Mouse (Mus musculus): ENCODE measurements around the gene Best2. TPM values are rescaled to one million over a fixed set of nuclear protein-coding genes. Genes with fewer than 3 reads are reported as not detected.

The Best2 gene
- polyA plus RNA-seq, 1 experiment from 2014 or later, result not detected

- WGBS (ENCODE audit: insufficient replicate concordance), result 1% methylated on average over 13 of the region's 13 CpGs
- H3K9me3 ChIP-seq (replicated peaks), result no peaks in the 10 kb centered on the region
- H3K4me1 ChIP-seq, result peaks cover 67% of the 10 kb centered on the region
These were observed 20.4 kb upstream of the Best2 start for GRCm38 (mm10) chr8:85034764-85035163.

DNA sequence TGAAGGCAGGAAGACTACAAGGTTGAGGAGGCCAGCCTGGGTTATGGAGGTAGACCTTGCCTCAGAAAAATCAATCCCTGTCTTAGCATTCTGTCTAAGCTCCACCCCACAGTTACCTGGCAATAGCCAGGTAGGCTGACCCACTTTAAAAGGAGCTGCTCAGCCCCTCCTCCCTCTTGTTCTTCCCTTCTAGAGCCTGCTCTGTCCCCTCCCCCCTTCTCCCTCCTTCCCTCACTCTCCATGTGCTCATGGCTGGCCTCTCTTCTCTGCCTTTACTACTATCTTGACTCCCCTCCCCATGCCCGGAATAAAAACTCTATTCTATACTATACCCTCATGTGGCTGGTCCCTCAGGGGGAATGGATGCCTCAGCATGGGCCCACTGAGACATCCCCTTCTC, 19.5 kb upstream of the Best2 start:
- Histone ChIP-seq H3K36me3 (peaks cover 54% of the 10 kb centered on the region), H3K4me2 (peak overlapping the region; percentile 98)

More at GRCm38 (mm10) chr8:85034764-85035163, 20.4 kb upstream of the Best2 start:
- Histone ChIP-seq H3K27me3 (replicated peaks) (no peaks in the 10 kb centered on the region), H3K4me3 (peak overlapping the region; percentile 86), H3K36me3 (peaks cover 50% of the 10 kb centered on the region), H3K4me2 (peak overlapping the region; percentile 98), H3K27ac (peak overlapping the region; percentile 97), H3K9ac (peak overlapping the region; percentile 79)
- ATAC-seq, result no peak

GRCm38 (mm10) chr8:85032622-85033311, 18.4 kb upstream of the Best2 start:
- H3K36me3 ChIP-seq, result peaks cover 61% of the 10 kb centered on the region

More for the DNA sequence above, 19.5 kb upstream of the Best2 start:
- Histone ChIP-seq H3K9me3 (replicated peaks) (no peaks in the 10 kb centered on the region), H3K27ac (peak overlapping the region; percentile 97), H3K4me3 (no peak overlapping the region), H3K27me3 (replicated peaks) (no peaks in the 10 kb centered on the region), H3K9ac (no peak overlapping the region), H3K4me1 (peaks cover 68% of the 10 kb centered on the region)
- 40% methylated on average over 1 of the region's 1 CpGs for WGBS (ENCODE audit: insufficient replicate concordance)
- ATAC-seq, result no peak

GRCm38 (mm10) chr8:85029271-85029670, 14.9 kb upstream of the Best2 start:
- no peak for ATAC-seq
- Histone ChIP-seq H3K4me3 (peak overlapping the region; percentile 100), H3K27ac (peak overlapping the region; percentile 61)

More at GRCm38 (mm10) chr8:85032622-85033311, 18.4 kb upstream of the Best2 start:
- ATAC-seq, result no peak
- no peak overlapping the region for H3K9ac ChIP-seq
- peaks cover 68% of the 10 kb centered on the region for H3K4me1 ChIP-seq
- H3K27me3 ChIP-seq (replicated peaks), result no peaks in the 10 kb centered on the region
- 0 out of 2 replicates have a peak overlapping the region, but pooled peaks have one; percentile 26 for H3K27ac ChIP-seq
- H3K4me3 ChIP-seq, result no peak overlapping the region
- WGBS (ENCODE audit: insufficient replicate concordance), result 77% methylated on average over 4 of the region's 4 CpGs
- H3K9me3 ChIP-seq (replicated peaks), result no peaks in the 10 kb centered on the region
- H3K4me2 ChIP-seq, result no peak overlapping the region

DNA sequence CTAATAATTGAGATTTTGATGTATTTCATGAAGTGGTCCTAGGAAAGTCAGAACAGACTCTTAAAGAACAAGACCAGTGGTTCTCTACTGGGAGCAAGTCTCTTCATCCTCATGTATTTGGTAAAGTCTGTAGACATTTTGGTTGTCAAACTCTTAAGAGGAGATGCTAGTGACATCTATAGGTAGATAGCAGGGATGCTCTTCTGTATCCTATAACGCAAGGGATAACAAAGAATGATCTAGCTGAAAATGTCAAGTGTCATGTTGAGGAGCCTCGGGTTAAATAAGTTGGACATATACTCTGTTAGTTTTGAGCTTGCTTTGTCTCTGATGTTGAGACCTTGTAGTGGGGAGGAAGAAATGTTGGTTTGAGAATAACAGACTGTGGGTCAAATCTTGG, 13.6 kb upstream of the Best2 start:
- 22% methylated on average over 2 of the region's 2 CpGs for WGBS (ENCODE audit: insufficient replicate concordance)
- H3K4me2 ChIP-seq, result peak overlapping the region; percentile 96
- no peaks in the 10 kb centered on the region for H3K27me3 ChIP-seq (replicated peaks)
- H3K9me3 ChIP-seq (replicated peaks), result no peaks in the 10 kb centered on the region
- H3K4me1 ChIP-seq, result peaks cover 62% of the 10 kb centered on the region
- peak overlapping the region; percentile 96; the same call in 1 of the 2 replicates for H3K27ac ChIP-seq
- H3K4me3 ChIP-seq, result peak overlapping the region; percentile 100
- peak overlapping the region; percentile 100 for H3K9ac ChIP-seq
- H3K36me3 ChIP-seq, result peaks cover 60% of the 10 kb centered on the region
- ATAC-seq, result no peak

More at GRCm38 (mm10) chr8:85029271-85029670, 14.9 kb upstream of the Best2 start:
- Histone ChIP-seq H3K27me3 (replicated peaks) (no peaks in the 10 kb centered on the region), H3K9ac (peak overlapping the region; percentile 100), H3K9me3 (replicated peaks) (no peaks in the 10 kb centered on the region), H3K36me3 (peaks cover 61% of the 10 kb centered on the region), H3K4me2 (peak overlapping the region; percentile 96), H3K4me1 (peaks cover 66% of the 10 kb centered on the region)
- 81% methylated on average over 14 of the region's 14 CpGs for WGBS (ENCODE audit: insufficient replicate concordance)

DNA sequence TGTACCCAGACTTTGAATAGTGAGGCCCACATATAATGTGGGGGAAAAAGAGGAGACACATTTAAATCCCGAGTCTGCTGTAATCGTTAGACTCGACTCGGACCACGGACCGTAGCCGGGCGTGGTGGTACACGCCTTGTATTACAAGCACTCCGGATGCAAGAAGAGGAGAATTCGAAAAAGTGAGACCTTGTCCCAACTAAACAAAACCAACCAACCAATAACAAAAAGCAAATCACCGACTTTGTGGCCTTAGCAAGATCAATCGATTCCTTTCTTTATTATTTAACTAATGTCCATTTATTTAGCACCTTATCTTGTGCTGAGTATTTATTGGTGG, 13.2 kb upstream of the Best2 start:
- H3K9ac ChIP-seq, result peak overlapping the region; percentile 100
- peak overlapping the region; percentile 96 for H3K4me2 ChIP-seq
- H3K36me3 ChIP-seq, result peaks cover 60% of the 10 kb centered on the region
- peaks cover 58% of the 10 kb centered on the region for H3K4me1 ChIP-seq
- WGBS (ENCODE audit: insufficient replicate concordance), result under 1% methylated on average over 13 of the region's 13 CpGs
- H3K27me3 ChIP-seq (replicated peaks), result no peaks in the 10 kb centered on the region
- no peaks in the 10 kb centered on the region for H3K9me3 ChIP-seq (replicated peaks)
- ATAC-seq, result no peak
- peak overlapping the region; percentile 96 for H3K27ac ChIP-seq
- H3K4me3 ChIP-seq, result peak overlapping the region; percentile 100

- peak within 1 kb of the TSS; percentile 100 for H3K9ac ChIP-seq
- peak within 1 kb of the TSS; percentile 96 for H3K27ac ChIP-seq
- peak; percentile 84 for ATAC-seq
- peaks cover 60% of the 10 kb centered on the region for H3K36me3 ChIP-seq
- under 1% methylated on average over 71 of the region's 75 CpGs for WGBS (ENCODE audit: insufficient replicate concordance)
- H3K27me3 ChIP-seq (replicated peaks), result no peaks in the 10 kb centered on the region
- peak within 1 kb of the TSS; percentile 96 for H3K4me2 ChIP-seq
- H3K4me3 ChIP-seq, result peak within 1 kb of the TSS; percentile 100
- H3K4me1 ChIP-seq, result peaks cover 55% of the 10 kb centered on the region
- H3K9me3 ChIP-seq (replicated peaks), result no peaks in the 10 kb centered on the region
These were observed 12.6 kb upstream of the Best2 start, which contains the start of gene Trir for GRCm38 (mm10) chr8:85026670-85027515. Trir (plus strand) TSS chr8:85026823.

GRCm38 (mm10) chr8:85025098-85025932, 11.0 kb upstream of the Best2 start, which contains the start of gene Asna1:
Asna1 (minus strand) TSS chr8:85025281.
- H3K4me2 ChIP-seq, result peak within 1 kb of the TSS; percentile 96
- no peaks in the 10 kb centered on the region for H3K27me3 ChIP-seq (replicated peaks)
- H3K27ac ChIP-seq, result peak within 1 kb of the TSS; percentile 96
- H3K4me1 ChIP-seq, result peaks cover 51% of the 10 kb centered on the region
- peaks cover 60% of the 10 kb centered on the region for H3K36me3 ChIP-seq
- H3K9me3 ChIP-seq (replicated peaks), result no peaks in the 10 kb centered on the region
- H3K9ac ChIP-seq, result peak within 1 kb of the TSS; percentile 100
- WGBS (ENCODE audit: insufficient replicate concordance), result 3% methylated on average over 30 of the region's 30 CpGs
- H3K4me3 ChIP-seq, result peak within 1 kb of the TSS; percentile 100
- peak; percentile 82 for ATAC-seq

DNA sequence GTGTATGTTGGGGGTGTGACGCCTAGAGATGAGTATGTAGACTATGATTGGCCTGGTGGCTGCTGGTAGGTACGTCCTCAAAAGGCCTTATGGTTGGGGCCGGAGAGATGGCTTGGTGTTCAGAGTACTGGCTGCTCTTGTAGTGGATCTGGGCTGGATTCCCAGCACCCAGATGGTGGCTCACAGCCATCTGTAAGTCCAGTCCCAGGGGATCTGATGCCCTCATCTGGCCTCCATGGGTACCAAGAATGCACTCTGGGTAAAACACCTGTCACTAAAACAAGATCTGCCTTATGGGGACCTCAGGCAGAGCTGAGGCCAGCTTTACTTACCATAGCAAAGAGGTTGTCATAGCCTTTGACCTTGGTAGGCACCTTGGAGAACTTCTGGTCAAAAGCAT, 9.5 kb upstream of the Best2 start:
- ATAC-seq, result no peak
- 88% methylated on average over 3 of the region's 3 CpGs for WGBS (ENCODE audit: insufficient replicate concordance)
- Histone ChIP-seq H3K9me3 (replicated peaks) (no peaks in the 10 kb centered on the region), H3K4me2 (peak overlapping the region; percentile 96), H3K36me3 (peaks cover 60% of the 10 kb centered on the region), H3K27me3 (replicated peaks) (no peaks in the 10 kb centered on the region), H3K4me1 (peaks cover 36% of the 10 kb centered on the region), H3K9ac (peak overlapping the region; percentile 82), H3K27ac (no peak overlapping the region), H3K4me3 (peak overlapping the region; percentile 100)

DNA sequence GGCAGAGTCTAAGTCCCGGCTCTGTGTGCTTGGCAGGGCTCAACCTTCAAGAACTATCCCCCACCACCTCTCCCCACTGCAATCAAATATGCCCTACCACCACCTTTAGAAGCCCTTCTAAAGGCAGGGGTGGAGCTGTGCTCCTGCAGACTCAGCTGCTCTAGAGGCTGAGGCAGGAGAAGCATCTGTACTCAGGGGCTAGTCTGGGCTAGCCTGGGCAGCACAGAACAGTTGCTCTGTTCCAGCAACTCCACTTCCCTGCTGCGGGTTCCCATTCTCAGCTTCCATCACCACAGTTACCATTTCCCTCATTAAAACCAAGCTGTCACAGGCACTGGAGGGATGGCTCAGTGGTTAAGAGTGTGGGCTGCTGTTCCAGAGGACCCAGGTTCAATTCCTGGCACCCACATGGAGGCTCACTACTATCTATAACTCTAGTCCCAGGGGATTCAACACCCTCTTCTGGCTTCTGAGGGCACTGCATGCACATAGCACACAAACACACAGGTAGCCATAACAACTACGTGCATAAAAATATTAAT, 7.3 kb upstream of the Best2 start:
- H3K27me3 ChIP-seq (replicated peaks), result no peaks in the 10 kb centered on the region
- no peak overlapping the region for H3K4me3 ChIP-seq
- peaks cover 25% of the 10 kb centered on the region for H3K4me1 ChIP-seq
- no peak overlapping the region for H3K4me2 ChIP-seq
- 84% methylated on average over 3 of the region's 3 CpGs for WGBS (ENCODE audit: insufficient replicate concordance)
- H3K9ac ChIP-seq, result no peak overlapping the region
- no peaks in the 10 kb centered on the region for H3K9me3 ChIP-seq (replicated peaks)
- H3K27ac ChIP-seq, result no peak overlapping the region
- no peak for ATAC-seq
- H3K36me3 ChIP-seq, result peaks cover 71% of the 10 kb centered on the region

DNA sequence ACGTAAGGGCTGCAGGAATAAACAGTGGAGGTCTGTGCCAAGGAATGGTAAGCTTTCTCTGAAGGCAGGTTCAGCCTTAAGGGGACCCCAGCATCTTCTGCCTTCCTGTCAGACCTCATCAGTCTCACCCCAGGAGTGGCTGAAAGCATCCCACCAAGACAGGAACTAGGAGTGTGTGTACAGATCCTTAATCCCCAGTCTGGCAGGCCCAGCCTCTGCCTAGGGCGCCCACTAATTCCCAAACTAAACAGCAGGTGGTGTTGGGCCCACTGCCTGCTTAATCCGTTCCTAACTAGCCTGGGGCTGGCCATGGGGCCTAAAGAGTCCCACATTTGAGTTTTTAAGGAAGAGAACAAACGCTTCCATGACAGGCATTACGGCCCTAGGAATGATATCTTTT, 2.9 kb upstream of the Best2 start:
- Histone ChIP-seq H3K4me1 (peaks cover 9% of the 10 kb centered on the region), H3K9ac (no peak overlapping the region), H3K4me3 (no peak overlapping the region), H3K9me3 (replicated peaks) (no peaks in the 10 kb centered on the region), H3K4me2 (no peak overlapping the region), H3K36me3 (peaks cover 52% of the 10 kb centered on the region), H3K27ac (no peak overlapping the region), H3K27me3 (replicated peaks) (peaks cover 29% of the 10 kb centered on the region)
- ATAC-seq, result no peak
- WGBS (ENCODE audit: insufficient replicate concordance), result 69% methylated on average over 5 of the region's 5 CpGs
